22 mouse cellular contexts compared by ENCODE assay signal in genomic region chr6:55049186-55049585, GRCm38 (mm10).
"Had no signal": no experiment of that assay in that cellular context is flagged by ENCODE, and none has a peak within 500 bp of the region (broad histone marks: within the 10 kb centered on the region; RNA-seq: fewer than 3 reads in every experiment).

No protein-coding gene starts in this region.

- H3K27me3 ChIP-seq: limb, embryonic 13.5 days; liver, embryonic 12.5 days; liver, embryonic 15.5 days; lung, embryonic 15.5 days; megakaryocyte, embryonic 14.5 days; neural tube, embryonic 13.5 days; stomach, embryonic 15.5 days had no signal

- DNase-seq: kidney, adult 8-10 months; kidney, postnatal 36 days; layer of hippocampus, postnatal 36 days; liver; lung, adult 18-20 months; lung, postnatal 10 days; lung, postnatal 36 days; midbrain, embryonic 14.5 days; retina, postnatal 1 day; right cerebral cortex, postnatal 25 days; spleen, adult 18-20 months; thymus, postnatal 36 days had no signal

- H3K4me2 ChIP-seq: limb, embryonic 13.5 days; liver, embryonic 12.5 days; liver, embryonic 15.5 days; lung, embryonic 15.5 days; neural tube, embryonic 13.5 days; stomach, embryonic 15.5 days had no signal

- H3K9me3 ChIP-seq: limb, embryonic 13.5 days; liver, embryonic 12.5 days; liver, embryonic 15.5 days; lung, embryonic 15.5 days; megakaryocyte, embryonic 14.5 days; midbrain, embryonic 10.5 days; neural tube, embryonic 13.5 days; stomach, embryonic 15.5 days had no signal

- H3K27ac ChIP-seq: kidney, postnatal 0 days; left cerebral cortex, adult 2 months; limb, embryonic 13.5 days; liver, embryonic 12.5 days; liver, embryonic 15.5 days; lung, embryonic 15.5 days; midbrain, embryonic 10.5 days; neural tube, embryonic 13.5 days; stomach, embryonic 15.5 days had no signal

- H3K4me1 ChIP-seq: liver, embryonic 12.5 days; lung, embryonic 15.5 days; midbrain, embryonic 10.5 days; stomach, embryonic 15.5 days had no signal

- H3K4me3 ChIP-seq: left cerebral cortex, adult 2 months; limb, embryonic 13.5 days; liver, embryonic 12.5 days; liver, embryonic 15.5 days; lung, embryonic 15.5 days; megakaryocyte, embryonic 14.5 days; midbrain, embryonic 10.5 days; neural tube, embryonic 13.5 days; stomach, embryonic 15.5 days had no signal
